Mouse (Mus musculus): ENCODE results near the gene Ifit1.
"Not testable (repeated sequence)": the region's sequence is repeated elsewhere in the genome, so short reads cannot be mapped to it uniquely, and the experiment has no call there.

The Ifit1 gene

DNA sequence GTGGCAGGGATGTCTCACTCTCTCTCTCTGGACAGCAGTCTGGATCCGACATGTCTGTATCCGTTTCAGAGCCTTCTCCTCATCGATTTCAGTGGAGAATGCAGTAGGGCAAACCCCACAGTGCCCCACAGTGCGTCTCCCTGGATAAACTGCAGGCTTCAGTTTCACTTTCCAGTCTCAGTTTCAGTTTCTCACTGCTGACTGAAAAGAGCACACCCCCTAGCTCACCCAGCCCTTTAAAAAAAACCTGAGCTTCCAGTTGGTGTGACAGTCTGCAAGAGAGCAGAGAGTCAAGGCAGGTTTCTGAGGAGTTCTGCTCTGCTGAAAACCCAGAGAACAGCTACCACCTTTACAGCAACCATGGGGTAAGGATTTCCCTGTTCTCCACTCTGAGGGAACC, at the start of gene Ifit1, which contains the start of gene Ifit1bl2:
Ifit1 (plus strand) TSS at position 249 of the 400 bp plus-strand sequence.
Ifit1bl2 (minus strand) TSS at position 121 of the 400 bp plus-strand sequence.
- DNase-seq (ENCODE audit: low spot score in 2 of 2): no peak

GRCm38 (mm10) chr19:34593456-34593855, 47.2 kb upstream of the Ifit1 start:
- no peak for DNase-seq (ENCODE audit: low spot score in 2 of 2)

DNA sequence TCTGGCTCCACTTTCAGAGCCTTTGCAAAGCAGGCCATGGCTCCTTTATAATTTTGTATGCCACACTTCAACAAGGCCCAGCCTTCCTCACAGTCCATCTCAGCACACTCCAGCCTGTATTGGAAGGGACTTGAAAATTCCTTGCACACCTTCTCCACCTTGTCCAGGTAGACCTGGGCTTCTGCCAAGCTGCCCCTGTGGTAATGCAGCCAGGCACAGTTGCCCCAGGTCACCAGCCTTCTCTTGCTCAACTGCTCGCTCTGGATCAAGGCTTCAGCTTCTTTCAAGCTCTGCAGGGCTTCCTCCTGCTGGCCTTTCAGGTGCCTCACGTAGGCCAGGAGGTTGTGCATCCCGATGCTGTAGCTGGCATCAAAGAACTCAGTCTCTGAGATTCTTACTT, 46.1 kb upstream of the Ifit1 start:
- not testable (repeated sequence) for DNase-seq (ENCODE audit: low spot score in 2 of 2)

DNA sequence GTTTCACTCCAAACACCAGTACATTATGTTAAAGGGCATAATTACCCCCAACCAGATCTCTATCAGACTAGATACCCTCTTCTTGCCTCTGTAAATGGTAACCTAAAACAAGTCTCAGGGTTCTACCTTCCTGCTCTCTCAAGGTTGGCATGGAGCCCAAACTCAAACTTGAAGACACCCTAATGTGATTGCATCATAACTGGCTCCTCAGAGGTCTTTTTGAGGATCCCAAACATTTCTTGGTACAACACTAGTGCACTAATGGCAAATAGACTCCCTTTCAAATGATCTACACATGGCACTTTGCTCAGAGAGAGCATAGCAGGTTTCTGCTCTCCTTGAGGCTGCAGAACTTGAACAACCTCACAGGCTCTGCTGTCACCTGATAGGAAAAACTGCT, 43.9 kb upstream of the Ifit1 start:
- DNase-seq (ENCODE audit: low spot score in 2 of 2): no peak

GRCm38 (mm10) chr19:34598341-34598740, 42.3 kb upstream of the Ifit1 start:
- no peak for DNase-seq (ENCODE audit: low spot score in 2 of 2)

DNA sequence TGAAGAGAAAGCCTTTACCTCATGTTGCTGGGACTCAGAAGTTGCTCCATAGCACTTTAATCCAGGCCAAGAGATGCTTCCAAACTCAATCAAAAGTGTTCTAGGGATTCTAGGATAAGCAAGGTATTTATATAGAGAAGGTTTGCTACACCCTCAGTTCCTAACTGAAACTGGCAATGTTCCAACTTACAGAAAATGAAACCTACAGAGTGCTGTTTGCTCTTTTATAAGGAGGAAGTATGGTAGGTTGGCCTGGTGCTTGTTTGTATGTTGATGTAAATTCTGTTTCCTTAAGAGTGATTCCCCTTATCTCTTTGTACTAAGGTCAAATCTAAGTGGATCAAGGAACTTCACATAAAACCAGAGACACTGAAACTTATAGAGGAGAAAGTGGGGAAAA, 41.4 kb upstream of the Ifit1 start:
- DNase-seq (ENCODE audit: low spot score in 2 of 2): not testable (repeated sequence)

DNA sequence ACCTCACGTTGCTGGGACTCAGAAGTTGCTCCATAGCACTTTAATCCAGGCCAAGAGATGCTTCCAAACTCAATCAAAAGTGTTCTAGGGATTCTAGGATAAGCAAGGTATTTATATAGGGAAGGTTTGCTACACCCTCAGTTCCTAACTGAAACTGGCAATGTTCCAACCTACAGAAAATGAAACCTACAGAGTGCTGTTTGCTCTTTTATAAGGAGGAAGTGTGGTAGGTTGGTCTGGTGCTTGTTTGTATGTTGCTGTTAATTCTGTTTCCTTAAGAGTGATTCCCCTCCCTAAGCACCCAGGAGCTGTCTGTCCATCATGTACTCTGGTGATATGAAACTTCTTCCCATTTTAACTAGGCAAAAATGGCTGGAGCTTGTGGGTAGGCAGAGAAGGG, 38.8 kb upstream of the Ifit1 start, which contains the start of gene Ifit1bl1:
Ifit1bl1 (minus strand) TSS at position 69 of the 400 bp plus-strand sequence.
- not testable (repeated sequence) for DNase-seq (ENCODE audit: low spot score in 2 of 2)

DNA sequence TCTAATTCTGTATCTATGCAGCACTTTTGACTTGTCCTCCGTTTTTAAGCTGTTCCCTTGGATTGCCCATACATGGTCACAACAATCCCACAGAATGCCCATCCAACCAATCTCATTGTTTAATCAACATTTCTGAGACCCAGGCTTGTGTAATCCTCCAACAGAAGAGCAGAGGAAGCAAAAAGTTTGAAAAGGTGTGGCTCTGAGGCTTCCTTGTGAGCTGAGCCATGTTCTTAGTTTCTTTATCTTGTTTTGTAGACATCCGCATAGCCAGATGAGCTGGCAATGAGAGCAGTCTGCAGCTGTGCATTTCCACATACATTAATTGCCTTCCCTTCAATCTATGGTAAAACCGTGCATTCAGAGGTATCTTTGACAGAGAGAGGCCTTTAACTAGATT, 35.2 kb upstream of the Ifit1 start:
- no peak for DNase-seq (ENCODE audit: low spot score in 2 of 2)

- DNase-seq (ENCODE audit: low spot score in 2 of 2): not testable (repeated sequence)
These were observed 33.2 kb upstream of the Ifit1 start, which contains the start of gene Ifit3b for GRCm38 (mm10) chr19:34607237-34608051. Gene Ifit3b (plus strand): TSS chr19:34607970.

DNA sequence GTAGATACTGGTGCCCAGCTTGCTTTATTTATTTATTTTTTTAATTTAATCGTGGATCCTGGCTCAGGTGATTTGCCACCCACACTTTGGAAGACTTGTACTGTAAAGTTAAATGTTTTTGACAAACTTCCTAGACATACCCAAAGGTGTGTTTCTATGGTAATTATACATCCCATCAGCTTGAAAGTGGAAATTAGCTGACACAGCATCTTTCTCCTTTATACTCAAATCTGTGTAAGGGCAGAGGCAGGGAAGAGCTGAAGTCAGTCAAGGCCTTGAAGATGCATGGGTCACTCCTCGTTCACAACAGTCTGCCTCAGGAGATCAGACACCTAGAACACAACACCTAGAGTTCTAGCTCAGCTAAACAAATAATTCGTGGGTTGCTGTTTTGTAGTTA, 30.6 kb upstream of the Ifit1 start:
- DNase-seq (ENCODE audit: low spot score in 2 of 2): not testable (repeated sequence)

- not testable (repeated sequence) for DNase-seq (ENCODE audit: low spot score in 2 of 2)
These were observed 28.2 kb upstream of the Ifit1 start for GRCm38 (mm10) chr19:34612243-34613001.

DNA sequence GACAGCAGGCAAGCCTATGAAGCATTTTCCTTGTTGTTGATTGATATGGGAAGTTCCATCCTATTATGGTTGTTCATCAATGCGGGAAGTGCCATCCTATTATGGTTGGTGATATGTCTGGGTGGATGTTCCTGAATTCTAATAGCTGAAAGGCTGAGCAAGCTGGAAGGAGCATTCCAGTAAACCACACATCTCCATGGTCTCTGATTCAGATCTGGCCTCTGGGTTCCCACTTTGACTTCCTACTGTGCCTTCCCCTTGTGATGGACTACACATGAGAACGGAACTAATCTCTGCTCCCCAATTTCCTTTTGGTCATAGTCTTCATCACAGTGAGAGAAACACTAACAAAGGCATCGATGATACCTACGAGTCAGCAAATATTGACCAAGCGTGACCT, 19.8 kb upstream of the Ifit1 start:
- no peak for DNase-seq (ENCODE audit: low spot score in 2 of 2)

DNA sequence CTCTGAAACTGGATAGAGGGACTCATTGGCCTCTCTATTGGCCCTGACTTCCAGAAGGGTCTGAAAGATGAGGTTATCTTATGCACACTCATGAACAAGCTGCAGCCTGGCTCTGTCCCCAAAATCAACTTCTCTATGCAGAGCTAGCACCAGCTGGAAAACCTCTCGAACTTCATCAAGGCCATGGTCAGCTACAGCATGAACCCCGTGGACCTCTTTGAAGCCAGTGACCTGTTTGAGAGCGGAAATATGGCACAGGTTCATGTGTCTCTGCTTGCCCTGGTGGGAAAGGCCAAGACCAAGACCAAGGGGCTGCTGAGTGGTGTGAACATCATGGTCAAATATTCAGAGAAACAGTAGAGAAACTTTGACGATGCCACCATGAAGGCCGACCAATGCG, 16.9 kb upstream of the Ifit1 start:
- DNase-seq (ENCODE audit: low spot score in 2 of 2): no peak

- DNase-seq (ENCODE audit: low spot score in 2 of 2): no peak
These were observed 16.0 kb upstream of the Ifit1 start for GRCm38 (mm10) chr19:34624663-34625062.

- no peak for DNase-seq (ENCODE audit: low spot score in 2 of 2)
These were observed 13.2 kb upstream of the Ifit1 start for GRCm38 (mm10) chr19:34627496-34627895.

GRCm38 (mm10) chr19:34631487-34631886, 9.2 kb upstream of the Ifit1 start:
- no peak for DNase-seq (ENCODE audit: low spot score in 2 of 2)

DNA sequence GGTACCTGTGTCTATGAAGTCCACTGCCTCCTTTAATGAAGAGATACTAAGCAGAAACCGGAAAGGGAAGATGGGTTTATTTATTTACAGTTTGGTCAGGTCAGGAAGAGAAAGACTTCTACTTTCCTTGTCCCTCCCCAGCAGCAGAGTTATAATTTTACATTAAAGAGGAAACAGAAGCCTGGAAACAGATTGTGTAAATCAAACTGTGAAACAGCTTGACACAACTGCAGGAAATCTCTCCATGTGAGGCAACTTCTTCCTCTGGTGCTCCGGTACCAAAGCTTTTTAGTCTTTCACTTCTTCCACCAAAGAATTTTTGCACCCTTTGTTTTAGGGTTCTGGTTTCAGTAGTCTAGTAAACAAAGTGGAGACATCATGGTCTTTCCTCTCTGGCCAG, 7.2 kb upstream of the Ifit1 start:
- no peak for DNase-seq (ENCODE audit: low spot score in 2 of 2)

- peak in 1 of 2 experiments; percentile 55 for DNase-seq (ENCODE audit: low spot score in 2 of 2)
These were observed 3.6 kb upstream of the Ifit1 start for GRCm38 (mm10) chr19:34636933-34637557.

- no peak for DNase-seq (ENCODE audit: low spot score in 2 of 2)
These were observed 1.9 kb downstream of the Ifit1 start for GRCm38 (mm10) chr19:34642616-34643015.

DNA sequence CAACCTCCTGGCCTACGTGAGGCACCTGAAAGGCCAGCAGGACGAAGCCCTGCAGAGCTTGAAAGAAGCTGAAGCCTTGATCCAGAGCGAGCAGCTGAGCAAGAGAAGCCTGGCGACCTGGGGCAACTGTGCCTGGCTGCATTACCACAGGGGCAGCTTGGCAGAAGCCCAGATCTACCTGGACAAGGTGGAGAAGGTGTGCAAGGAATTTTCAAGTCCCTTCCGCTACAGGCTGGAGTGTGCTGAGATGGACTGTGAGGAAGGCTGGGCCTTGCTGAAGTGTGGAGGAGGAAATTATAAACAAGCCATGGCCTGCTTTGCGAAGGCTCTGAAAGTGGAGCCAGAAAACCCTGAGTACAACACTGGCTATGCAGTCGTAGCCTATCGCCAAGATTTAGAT, 7.0 kb downstream of the Ifit1 start:
- not testable (repeated sequence) for DNase-seq (ENCODE audit: low spot score in 2 of 2)

- no peak for DNase-seq (ENCODE audit: low spot score in 2 of 2)
These were observed 9.6 kb downstream of the Ifit1 start for GRCm38 (mm10) chr19:34650276-34650675.

DNA sequence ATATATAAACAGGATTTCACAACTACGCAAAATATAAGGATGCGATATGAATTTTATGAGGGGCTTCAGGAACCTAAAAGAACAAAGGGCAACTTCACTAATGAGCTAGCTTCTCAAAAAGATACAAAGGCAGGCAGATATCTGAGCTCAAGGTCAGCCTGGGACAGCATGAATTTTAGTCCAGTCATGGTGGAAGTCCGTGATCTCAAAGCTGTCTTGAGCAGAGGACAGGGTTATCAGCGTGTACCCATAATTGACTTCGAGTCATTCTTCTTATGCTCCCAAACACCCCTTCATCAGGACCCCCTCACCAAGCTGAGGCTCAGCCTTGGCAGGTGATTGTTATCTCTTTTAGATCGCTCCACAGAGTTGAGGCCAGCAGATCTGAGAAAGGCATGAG, 10.3 kb downstream of the Ifit1 start:
- no peak for DNase-seq (ENCODE audit: low spot score in 2 of 2)

Data from spleen, postnatal 14 days (tissue).